Mouse (Mus musculus): ENCODE measurements at regions not wholly inside any gene's neighbourhood (a gene's known extent, or its start where the extent isn't known, plus 50 kb on each side); places are given as distances from the start of the nearest gene placed in this dataset.

GRCm38 (mm10) chr13:37560800-37561199, 215.8 kb downstream of the Ly86 start:
- DNase-seq (ENCODE audit: low spot score in 2 of 2) = peak in 1 of 2 experiments; percentile 9

DNA sequence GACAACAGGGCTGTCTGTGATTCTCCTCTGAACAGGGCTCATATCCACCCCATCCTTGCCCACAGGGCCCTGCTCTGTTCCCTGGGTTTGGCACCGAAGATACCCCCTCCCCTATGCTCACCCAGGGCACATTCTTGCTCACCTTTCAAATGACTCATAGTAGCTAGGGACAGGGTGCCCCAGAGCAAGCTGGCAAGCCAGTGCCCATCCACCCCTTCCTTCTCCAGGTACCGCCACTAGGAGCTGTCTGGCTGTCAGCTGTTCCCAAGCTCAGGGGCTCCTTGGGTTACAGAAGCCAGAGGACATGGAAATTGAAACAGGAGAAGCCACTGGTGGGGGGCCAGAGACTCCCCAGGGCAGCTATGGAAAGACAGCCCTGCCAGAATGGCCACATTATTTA, 216.4 kb downstream of the Ly86 start:
- DNase-seq (ENCODE audit: low spot score in 2 of 2) = no peak

- DNase-seq (ENCODE audit: low spot score in 2 of 2) = peak in 1 of 2 experiments; percentile 49
Observed at GRCm38 (mm10) chr13:37562141-37562540, 216.1 kb upstream of the Rreb1 start.

- peak; percentile 38 to 40 for DNase-seq (ENCODE audit: low spot score in 2 of 2)
Observed at GRCm38 (mm10) chr13:37562652-37563051, 215.5 kb upstream of the Rreb1 start.

DNA sequence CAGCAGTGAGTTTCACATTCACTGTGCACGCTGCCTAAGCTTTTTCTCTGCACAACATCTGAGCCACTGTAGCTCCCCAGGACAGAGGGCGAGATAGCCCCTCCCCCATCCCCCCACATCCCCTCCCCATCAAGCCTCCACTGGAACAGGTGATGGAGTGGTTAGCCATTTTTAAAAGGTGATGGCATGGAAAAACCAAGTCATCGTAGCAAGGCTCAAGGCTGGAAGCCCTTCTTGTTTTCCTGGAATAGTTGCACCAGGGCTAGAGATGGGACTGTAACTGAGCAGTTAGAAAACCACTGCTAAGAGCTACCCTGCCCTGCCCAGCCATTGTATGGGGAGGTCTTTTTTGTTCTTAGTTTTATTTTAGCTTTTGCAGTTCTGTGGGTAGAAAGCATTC, 209.1 kb upstream of the Rreb1 start:
- DNase-seq (ENCODE audit: low spot score in 2 of 2) = no peak

GRCm38 (mm10) chr13:37569486-37569885, 208.7 kb upstream of the Rreb1 start:
- DNase-seq (ENCODE audit: low spot score in 2 of 2) = no peak

DNA sequence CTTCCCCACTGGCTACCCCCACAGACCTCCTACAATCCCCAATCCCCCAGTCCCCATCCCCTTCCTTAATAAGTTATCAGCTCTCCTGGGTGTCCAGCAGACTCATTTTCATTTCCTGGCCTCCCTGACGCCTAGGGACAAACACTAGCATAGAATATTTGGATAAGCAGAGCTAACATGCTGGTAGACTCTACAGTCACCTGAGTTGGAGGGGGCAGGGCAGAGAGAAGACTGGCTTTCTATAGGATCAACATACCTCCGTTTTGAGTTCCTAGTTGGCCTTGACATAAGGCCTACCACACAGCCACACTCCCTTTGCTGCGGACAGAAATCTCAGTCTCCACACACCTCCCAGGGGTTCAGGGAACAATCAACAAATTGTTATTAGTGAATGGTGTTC, 205.2 kb upstream of the Rreb1 start:
- no peak for DNase-seq (ENCODE audit: low spot score in 2 of 2)

- DNase-seq (ENCODE audit: low spot score in 2 of 2) = no peak
Observed at GRCm38 (mm10) chr13:37579231-37579630, 199.0 kb upstream of the Rreb1 start.

DNA sequence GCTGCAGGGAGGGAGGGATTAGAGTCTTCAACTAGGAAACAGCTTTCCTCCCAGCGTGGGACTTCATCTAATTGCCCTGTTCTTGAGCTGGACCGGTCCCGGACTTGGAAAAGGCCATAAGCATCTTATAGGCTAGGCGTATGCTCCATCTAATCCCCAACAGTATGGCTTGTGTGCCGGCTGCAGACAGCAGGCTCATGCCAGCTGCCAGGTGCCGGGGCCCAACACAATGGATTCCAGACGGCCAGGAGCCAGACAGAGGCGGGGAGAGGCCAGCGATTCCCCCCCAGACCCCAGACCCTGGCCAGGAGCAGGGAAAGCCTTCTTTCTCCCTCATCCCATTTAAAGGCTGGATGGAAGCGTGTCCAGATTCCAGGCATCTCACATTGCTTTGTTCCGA, 198.4 kb upstream of the Rreb1 start:
- DNase-seq (ENCODE audit: low spot score in 2 of 2) = no peak

- DNase-seq (ENCODE audit: low spot score in 2 of 2) = no peak
Observed at GRCm38 (mm10) chr13:37580806-37581205, 197.4 kb upstream of the Rreb1 start.

DNA sequence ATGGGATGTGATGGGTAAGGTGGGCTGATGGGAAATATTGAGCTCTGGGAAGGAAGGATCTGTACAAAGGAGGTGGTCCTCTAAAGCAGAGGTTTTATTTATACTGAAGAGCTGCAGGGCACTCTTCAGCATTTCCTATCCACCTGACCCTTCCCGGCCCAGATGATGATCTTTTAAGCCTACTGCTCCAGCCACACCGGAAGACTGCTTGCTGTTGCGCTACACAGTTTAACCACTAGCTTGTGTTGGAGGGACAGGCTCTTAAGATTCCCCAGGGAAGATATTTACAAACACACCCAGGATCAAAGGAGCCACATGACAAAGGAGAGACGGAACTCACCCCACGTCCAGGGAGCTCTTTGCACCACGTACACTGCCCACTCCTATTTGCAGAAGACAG, 196.8 kb upstream of the Rreb1 start:
- no peak for DNase-seq (ENCODE audit: low spot score in 2 of 2)

- DNase-seq (ENCODE audit: low spot score in 2 of 2) = no peak
Observed at GRCm38 (mm10) chr13:37585476-37585875, 192.7 kb upstream of the Rreb1 start.

- no peak for DNase-seq (ENCODE audit: low spot score in 2 of 2)
Observed at GRCm38 (mm10) chr13:37586511-37586910, 191.7 kb upstream of the Rreb1 start.

DNA sequence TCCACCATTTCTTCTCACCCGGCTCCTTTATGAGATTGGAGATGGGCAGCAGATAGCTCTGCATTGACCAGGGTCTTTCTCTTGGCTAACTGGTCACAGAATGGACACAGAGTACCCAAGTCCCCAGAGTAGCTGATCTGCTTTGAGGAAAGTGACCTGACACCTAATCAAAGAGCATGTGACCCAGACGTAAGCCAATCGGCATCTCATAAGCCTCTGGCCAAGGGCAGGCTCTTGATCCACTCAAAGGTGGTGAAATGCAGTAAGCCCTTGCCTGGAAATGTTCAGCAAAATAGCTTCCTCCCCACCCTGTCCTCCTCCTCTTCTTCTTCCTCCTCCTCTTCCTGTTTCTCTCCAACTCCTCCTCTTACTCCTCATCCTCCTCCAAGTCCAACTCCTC, 190.3 kb upstream of the Rreb1 start:
- DNase-seq (ENCODE audit: low spot score in 2 of 2) = no peak

- no peak for DNase-seq (ENCODE audit: low spot score in 2 of 2)
Observed at GRCm38 (mm10) chr13:37588528-37589176, 189.5 kb upstream of the Rreb1 start.

DNA sequence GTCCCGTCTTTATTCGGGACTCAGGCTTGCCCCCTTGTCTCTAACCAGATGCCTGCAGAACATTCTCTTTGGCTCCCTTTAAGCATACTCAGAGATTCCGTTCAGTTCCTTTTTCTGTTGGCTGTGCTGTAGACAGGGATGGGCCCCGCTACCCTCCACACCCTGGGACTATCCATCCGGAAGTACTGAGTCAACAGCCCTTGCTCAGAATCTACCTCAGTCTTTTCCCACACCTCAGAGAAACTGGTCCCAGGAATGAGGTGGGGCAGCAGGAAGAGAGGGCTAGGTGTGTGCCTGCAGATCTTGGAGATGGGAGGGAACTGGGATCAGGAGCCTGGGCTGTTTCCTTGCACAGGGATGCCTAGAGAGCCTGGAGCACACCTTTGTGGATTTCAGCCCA, 186.1 kb upstream of the Rreb1 start:
- DNase-seq (ENCODE audit: low spot score in 2 of 2) = no peak

GRCm38 (mm10) chr13:37595196-37595595, 183.0 kb upstream of the Rreb1 start:
- DNase-seq (ENCODE audit: low spot score in 2 of 2) = no peak

GRCm38 (mm10) chr13:37597575-37597974, 180.6 kb upstream of the Rreb1 start:
- DNase-seq (ENCODE audit: low spot score in 2 of 2) = no peak

- no peak for DNase-seq (ENCODE audit: low spot score in 2 of 2)
Observed at GRCm38 (mm10) chr13:37598165-37598775, 179.9 kb upstream of the Rreb1 start.

DNA sequence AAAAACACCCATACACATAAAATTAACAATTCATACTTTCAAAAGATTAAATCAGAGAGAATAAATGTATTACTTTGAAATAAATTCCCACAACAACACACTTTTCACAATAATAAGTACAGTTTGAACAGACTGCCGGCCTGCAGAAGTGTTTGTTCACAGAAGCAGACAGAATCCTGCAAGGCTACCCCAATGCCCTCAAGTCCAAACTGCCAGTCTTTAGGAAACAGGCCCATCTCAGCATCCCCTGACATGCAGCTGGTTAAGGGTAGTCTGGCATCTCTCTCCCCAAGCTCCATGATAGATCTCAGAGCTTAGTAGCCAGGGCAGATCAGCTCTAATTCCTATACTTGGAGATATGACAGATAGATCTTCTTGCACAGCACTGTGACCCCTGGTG, 178.5 kb upstream of the Rreb1 start:
- DNase-seq (ENCODE audit: low spot score in 2 of 2) = no peak

DNA sequence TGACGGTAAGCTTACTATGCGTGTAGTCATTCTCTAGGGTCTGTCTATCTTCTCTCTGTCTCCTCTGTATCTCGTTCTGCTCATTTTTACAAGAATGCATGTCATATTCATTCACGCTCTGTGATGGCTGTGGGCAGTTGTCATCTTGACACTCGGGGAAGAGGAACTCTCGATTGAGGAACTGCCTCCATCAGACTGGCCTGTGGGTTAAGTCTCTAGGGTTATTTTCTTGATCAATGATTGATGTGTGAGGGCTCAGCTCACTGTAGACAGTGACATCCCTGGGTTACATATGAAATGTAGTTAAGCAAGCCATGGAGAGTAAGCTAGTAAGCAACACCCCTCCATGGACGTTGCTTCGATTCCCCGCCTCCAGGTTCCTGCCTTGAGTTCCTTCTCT, 178.0 kb upstream of the Rreb1 start:
- no peak for DNase-seq (ENCODE audit: low spot score in 2 of 2)

DNA sequence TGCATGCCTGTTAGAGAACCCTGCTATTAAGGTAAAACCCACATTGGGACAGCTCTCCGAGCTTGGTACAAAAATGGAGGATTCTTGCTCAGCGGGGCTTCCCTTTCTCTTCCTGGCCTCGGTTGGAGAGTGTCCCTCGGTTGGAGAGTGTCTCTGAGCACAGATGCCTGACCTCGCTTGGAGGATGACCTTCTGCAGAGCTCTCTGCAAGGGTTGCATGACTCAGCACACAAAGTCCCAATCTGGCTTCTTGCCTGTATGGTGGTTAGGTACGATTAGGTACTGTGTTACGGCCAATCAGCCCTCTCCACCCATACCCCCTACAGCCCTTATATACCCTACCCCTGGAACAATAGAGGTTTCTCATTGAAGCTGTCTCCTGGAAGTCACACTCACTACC, 177.1 kb upstream of the Rreb1 start:
- peak in 1 of 2 experiments; percentile 33 for DNase-seq (ENCODE audit: low spot score in 2 of 2)

DNA sequence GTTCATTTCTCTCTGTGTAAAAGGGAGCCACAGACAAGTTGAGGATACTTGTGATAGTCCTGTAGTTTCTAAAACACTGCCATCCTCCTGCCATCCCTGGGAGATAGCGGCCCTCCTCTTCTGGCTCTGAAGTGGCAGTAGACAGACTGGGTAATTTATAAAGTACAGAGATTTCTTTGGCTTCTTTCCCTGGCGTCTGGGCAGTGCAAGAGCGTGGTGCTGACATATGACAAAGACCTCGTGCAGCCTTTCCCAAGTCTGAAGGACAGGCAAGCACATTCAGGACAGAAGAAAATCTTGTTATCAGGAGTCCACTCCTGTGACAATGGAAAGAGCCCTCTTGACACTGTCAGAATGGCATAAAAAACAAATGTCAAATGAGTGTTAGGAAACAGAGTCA, 175.9 kb upstream of the Rreb1 start:
- peak in 1 of 2 experiments; percentile 47 for DNase-seq (ENCODE audit: low spot score in 2 of 2)

Data from adrenal gland, adult 18-20 months (tissue).